Mouse (Mus musculus) urinary bladder, adult 2 months (tissue): ENCODE measurements around the gene Sh3pxd2a. TPM values are rescaled to one million over a fixed set of nuclear protein-coding genes. Genes with fewer than 3 reads are reported as not detected.

Source experiments
- DNase-seq: peaks from one replicate; pipeline ENCODE4 v3.0.0; 2022; ENCODE audit warnings: low spot score
- polyA plus RNA-seq: library from polyadenylated mRNA; depleted of rRNA; stranded (reverse); fragments of >200 nt; gene quantifications from 2 replicates; pipeline ENCODE4 v1.2.3, GENCODE M21; 2012

Sh3pxd2a gene
- polyA plus RNA-seq, 1 experiment, result 23.2 TPM

DNA sequence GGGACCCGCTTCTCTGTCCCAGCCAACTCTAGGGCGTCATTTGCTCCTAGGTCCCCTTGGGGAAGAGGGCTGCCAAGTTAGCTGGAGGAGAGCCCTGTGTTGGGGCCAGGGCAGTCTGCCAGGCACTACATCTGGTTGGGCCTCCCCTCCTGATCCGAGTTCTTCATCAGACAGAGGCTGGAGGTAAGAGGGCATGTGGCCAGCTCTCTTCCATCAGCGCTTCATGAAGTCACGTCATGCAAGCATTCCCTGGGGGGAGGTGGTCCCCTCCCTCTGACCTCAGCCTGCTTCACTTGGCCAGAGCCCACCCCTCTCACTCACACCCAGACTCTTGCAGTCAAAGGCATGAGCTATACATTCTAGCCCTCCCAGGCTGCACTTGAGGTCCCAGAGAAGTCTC lies 25.8 kb downstream of the Sh3pxd2a start:
- DNase-seq, result no peak

DNA sequence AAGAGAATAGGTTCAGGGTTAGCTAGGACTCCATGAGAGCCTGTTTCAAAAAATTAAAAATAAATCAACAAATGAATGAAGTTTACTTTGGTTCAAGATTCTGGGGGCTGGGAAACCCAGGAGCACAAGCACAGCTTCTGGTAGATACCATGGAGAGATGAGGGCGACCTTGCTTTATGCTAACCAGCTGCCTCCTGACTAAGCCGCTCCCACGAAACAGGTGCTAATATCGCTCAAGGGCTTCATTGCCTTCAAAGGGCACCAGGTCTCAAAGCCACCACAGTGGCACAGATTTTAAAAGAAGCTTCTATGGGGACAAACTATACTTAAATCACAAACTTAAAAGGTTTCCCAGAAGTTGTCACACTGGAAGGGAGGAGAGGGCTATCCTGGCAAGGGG lies 27.2 kb downstream of the Sh3pxd2a start:
- no peak for DNase-seq

DNA sequence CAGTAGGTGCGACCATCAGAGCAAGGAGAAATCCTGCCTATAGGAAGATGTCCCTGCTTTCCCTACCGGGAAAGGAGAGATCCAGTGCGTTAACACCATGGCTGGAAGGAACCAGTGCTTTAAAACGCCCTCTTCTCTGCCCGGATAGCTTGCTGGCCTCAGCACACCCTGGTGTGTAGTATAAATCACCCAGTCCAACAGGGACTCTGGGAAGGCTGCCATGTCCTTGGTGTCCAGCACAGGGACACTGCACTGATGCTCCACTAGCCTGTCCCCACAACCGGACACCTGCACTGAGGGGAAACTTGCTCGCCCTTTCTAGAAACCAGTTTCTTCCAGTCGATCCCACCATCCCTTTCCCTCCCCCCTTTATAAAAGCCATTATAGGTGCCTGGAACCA lies 28.0 kb downstream of the Sh3pxd2a start:
- DNase-seq, result no peak

DNA sequence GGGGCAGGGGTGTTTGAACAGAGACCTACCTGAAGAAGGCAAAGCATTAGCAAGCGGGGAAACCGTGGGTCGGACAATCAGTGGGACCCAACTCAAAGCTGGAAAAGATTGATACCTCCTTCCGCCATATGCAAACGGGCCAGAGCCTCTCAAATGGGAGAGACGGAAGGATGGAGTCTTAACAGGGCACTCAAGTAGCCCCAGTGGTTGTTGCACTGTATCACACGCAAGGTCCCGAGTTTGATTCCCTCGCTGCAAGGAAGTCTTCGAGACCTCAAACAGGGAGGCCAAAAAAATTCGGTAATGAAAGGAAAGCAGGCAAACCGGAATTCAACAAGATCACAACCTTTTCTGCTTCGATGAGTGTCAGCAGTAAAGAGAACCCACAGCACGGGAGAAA lies 29.5 kb downstream of the Sh3pxd2a start:
- no peak for DNase-seq

DNA sequence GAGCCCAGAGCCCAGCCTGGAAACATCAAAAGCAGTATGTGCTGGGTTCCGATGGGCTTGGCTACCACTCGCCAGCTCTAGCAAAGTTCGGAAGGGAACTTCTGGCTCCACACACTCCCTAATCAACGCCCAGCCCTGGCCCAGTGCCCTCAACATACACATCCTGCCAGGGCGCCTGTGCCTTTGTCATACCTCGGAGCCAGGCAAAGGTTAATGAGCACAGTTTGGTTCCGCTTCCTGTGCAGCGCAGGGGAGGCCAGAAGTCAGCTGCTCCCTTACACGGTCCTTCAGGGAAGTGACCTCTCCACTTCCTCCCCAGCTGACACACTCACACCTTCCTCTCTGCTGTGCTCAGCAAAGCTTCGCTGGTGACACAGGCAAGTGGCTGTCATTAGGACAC lies 31.9 kb downstream of the Sh3pxd2a start:
- no peak for DNase-seq

DNA sequence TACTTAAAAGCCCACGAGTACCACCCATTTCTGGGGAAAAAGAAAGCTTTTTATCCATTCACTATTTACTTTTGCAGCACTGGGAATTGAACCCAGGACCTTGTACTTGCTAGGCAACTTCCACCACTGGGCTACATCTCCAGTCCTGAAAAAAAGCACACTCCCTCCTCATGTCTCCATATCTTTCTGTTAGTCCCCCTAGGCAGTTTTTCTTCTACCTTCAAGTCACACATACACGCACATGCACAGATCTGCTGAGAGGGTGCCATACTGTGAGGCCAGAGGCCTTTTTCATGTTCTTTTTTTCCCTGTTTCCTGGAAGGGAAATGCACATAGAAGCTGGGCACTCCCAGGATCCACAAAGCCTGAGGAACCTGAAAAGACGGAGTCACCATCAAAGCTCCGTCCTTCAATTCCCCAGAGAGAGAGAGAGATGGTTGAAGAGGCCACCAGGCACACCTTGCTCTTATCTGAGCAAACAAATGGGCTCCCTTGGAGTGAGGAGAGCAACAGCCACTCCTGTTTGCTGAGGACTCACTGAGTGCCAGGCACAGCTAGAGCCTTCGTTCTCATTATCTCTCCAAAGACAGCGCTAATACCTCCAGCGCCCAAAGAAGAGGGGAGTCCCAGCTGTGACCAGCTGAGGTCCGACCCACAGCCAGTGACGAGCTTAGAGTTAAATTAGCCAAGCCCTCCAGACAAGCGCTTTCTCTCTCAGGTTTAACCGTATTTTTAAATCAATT lies 32.8 kb downstream of the Sh3pxd2a start:
- DNase-seq, result no peak

DNA sequence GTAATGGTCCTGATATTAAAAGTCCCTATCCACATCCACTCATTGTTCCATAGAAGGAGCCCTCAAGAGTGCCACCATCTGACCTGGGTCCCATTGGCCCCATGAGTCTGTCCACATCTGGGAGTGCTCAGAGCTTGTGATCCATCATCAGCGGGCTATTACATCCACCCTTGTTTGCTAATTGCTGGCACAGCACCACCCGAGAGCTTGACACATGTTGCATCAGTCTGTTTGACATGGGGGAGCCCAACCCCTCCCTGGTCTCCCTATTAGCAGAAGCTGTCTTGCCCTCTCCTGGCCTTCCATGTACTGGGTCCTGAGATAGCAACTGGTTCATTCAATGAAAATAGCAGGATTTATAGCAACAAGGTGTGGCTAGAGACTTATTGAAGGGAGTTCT lies 34.0 kb downstream of the Sh3pxd2a start:
- DNase-seq, result no peak

DNA sequence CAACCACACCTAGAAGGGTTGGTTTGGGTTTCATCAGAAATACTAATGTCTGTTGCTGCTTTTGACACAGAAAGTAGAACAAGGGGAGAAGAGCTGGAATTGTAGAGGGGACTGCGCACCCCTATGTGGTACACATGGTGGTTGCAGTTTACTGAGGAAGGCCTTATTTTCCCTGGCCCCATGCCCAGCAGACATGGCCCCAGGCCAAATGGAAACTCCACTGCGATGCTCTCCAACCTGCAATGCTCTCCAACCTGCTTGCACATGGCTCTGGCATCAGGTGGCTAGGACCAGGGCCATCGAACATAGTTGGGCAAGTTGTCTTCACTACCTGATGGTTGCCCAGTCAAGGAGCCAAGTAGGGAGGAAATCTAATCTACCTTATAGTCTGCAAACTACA lies 35.0 kb downstream of the Sh3pxd2a start:
- DNase-seq, result no peak

DNA sequence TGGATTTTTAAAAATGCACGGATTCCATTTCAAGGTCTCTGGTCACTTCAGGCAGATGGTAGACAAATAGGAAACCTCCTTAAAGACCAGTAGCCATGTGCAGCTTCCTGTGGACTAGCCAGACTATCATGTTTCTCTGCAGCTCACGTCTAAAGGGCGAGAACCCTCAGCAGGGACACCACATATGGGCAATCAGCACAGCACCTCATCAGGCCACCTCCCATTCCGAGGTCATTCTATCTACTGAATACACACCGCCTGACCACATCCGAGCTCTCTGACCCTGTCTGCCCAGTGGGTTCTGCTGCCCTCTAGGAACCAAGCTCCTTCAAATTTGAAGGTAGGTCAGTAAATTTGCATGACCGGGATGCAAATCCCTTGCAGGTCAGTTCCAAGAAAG lies 35.4 kb downstream of the Sh3pxd2a start:
- DNase-seq, result no peak

DNA sequence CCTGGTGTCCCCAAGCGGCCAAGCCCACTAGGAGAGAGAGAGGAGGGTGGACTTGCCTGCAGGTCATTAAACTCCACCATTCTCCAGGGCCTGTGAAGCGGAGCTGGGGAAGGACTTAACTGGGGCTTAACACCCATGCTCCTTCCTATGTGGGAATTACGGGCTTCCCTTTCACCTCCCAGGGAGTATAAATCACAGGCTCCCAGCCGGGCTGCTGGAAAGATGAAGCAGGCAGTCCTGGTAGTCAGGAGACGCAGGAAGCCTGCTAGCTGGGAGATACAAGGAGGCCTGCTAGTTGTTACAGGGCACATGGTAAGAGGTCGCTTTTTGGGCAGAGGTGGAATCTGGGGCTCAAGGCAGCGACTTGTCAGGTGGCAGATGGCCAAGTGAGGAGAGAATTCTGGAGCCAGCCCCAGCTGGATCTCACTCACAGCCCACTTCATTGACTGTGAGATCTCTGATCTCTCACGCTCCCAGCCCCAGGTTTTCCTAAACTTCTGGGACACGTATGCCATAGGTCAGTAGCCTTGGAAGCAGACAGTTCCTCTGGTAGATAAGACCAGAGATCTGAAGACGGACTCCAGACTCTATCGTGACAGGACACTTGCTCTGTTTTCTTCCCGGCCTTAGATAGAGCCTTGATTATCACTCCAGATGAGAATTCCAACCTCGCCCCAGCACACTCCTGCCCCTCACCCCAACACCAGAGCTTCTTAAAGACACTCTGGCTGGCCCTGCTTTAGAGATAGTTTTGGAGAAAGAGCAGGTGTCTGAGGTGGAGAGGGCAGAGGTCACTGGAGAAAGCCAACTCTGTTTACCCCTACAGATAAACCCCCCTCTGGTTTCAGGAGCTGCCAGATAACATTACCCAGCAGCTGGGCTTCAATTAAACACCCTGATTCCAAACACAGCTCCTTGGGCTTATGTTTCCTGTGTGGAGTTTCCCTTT lies 36.1 kb downstream of the Sh3pxd2a start:
- no peak for DNase-seq

DNA sequence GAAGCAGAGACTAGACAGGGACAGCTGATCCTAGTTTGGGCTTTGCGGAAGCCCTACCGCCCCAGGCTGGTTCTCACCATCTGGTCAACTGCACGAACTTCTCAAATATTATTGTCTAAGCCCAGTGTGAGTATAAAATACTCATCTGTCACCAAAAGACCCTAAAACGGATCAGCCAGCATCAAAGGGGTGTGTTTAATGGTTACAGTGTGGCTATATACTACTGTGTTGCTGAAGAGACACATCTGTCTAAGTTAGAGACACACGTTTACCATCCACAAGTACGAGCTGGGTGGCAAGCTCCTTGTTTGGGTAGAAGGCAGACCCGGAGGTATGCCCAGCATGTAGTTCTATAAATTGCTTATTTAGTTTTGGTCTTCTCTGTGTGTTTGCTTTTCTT lies 40.6 kb downstream of the Sh3pxd2a start:
- no peak for DNase-seq

DNA sequence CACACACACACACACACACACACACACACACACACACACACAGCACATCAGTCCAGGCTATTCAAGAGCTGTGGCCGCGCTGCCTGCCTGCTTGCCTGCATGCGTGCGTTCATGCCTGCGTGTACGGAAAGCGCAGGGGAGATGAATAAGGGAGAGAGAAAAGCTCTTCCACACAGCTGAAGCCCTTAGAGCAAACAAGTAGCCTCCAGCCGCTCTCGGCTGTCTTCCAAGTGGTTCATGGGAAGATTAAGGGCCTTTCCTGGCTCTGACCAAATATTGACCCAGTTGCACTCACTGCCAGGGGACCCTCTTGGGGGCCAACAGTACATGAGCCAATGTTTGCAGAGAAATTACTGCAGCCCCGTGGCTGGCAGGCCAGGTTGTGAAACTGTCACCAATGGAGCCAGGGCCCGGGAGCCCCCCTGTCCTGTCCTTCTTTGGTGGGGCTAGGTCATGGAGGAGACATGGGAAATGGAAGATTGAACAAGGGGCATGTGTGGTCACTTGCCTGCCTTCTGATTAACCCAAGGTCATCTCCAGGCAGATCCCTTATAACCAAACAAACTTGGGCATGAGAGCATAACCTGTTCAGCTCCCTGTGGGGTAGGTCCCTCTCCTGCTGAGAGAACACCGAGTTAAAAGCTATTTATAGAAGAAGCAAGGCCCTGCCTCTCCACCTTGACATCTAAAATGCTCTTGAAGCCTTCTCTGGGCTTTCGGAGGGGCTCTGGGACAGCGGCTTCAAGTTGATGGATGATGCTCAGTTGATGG lies 42.9 kb downstream of the Sh3pxd2a start:
- no peak for DNase-seq

DNA sequence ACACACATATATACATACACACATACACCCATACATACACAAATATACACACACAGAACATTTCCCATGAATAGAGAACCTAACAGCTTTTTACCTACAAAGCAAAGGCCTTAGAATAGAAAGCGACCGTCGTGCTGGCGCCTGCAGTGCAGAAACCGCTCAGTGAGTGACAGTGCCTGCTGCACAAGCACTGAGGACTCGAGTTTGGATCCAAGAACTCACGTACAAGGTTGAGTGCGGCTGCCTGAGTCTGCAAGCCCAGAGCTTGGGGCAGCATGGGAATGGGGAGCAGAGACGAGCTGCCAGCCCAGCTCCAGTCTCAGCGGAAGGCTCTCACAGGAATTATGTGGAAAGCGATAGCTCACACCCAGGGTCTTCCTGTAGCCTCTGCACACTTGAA lies 43.7 kb downstream of the Sh3pxd2a start:
- DNase-seq, result no peak

DNA sequence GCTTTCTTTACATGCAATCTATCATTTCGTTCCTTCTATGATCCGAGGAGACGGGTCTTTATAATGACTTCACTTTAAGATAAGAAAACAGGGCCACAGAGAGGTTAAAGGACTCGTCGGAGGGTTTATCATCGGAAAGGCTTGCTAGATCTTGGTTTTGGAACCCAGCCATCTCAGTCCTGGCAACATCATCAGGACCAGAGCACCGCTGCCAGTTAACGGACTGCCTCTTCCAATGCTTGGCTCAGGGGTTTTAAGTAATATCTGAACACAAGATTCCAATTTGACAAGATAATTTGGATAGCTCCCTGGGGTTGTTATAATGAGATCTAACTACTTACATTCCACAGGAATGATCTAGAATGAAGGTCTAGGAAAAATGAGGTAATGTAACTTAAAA lies 45.0 kb downstream of the Sh3pxd2a start:
- DNase-seq, result no peak

DNA sequence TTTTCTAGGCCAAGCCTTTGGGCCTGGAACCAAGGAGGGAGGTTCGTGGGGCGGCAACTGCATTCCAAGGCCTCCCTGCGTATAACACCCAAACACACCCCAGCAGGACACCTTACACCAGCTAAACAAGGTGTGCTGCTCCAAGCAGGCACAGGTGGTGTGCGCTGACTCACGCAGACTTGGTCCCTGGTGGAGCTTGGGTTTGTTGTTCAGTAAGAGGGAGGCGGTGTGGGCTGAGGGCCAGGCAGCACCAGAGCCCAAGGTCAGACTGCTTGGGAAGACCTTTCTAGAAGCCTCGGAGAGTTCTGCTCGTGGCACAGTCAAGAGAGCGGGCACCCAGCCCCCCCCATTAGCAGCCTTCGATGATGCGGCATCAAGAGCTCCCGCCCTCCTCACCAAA lies 48.0 kb downstream of the Sh3pxd2a start:
- no peak for DNase-seq

DNA sequence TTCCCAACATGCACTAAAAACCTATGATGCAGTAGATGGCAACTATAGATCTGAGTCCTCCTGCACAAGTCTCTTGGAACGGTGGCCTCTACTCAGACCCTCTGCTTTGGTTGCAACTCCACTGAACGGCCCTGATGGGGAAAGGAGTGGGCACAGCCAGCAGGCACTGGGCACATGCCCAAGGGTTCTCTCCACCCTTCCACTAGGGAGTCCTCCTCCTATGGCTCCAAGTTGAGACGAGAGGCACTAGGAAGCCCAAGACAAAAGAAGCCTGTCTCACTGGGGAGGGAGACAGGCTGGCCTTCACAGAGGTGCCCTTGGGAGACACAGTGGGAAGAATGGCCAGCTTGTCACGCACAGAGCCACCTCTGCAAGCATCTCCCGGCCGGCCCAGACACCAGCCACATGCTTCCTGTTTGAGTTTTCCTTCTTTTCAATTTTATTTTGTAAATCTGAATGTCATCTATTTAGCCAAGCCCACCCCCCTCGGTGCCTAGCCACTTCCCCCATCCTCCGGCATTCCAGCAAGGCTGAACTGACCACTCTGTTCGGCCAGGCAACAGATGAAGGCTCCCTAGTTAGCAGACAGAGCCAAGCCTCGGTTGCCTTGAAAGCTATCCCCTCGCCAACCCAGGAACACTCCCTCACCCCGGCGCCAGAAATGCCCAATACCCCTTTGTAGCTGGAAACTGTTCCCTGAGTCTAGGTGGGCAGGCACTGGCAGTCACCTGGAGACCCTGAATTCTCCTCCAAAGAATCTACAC lies 49.9 kb downstream of the Sh3pxd2a start:
- DNase-seq, result no peak

DNA sequence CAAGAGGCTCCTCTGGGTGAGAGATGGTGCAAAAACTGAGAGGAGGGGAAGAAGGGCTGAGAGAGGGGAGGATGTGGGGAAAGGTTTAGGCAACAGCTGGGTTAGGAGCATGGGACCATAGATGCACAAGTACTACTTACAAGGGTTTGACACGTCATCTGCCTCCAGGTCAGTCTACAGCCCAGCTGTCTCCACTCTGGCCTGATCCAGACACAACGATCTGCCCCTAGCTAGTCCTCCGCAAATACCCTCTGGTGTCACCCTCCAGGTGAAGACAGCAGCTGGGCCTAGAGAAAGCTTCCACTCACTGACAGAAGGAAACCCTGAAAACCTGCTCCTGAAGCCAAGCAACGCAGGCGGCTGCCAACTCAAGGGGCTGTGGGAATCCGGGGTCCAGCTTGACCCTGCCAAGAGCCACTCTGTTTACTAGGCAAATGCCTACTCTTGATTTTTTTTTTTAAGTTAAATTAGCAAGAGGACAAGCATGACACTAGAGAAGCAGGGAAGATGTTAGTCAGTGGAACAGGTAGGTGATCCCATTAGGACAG lies 50.7 kb downstream of the Sh3pxd2a start:
- DNase-seq, result no peak

DNA sequence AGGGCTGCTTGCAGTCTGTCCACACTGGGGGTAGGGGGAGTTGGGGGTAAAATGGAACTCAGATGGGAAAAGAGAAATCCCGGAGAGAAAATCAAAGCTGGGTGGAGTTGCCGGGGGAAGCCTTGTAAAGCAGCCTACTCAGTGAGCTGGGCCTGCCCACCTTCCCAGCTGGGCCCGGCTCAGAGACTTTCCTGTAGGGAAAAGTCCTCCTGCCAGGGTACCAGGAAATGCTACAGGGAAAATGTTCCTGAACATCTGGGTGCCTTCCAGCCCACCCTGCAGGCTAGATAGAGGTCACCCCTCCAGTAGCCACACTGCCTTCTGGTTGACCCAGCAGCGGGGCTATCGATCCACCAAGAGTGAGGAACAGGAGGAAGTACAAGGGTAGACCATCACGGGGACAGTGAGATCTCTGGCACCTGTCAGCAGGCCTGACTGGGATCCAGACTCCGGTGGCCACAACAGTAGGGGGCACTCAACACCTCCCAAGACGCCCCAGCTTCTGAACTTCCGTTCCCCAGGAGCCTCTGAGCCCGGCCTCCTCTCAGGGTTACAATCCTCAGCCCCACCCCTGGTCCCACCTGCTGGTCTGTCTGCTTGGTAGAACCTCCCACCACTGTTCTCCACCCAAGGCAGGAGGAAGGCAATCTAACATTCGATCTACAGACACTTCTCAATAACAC lies 51.5 kb downstream of the Sh3pxd2a start:
- DNase-seq, result no peak

DNA sequence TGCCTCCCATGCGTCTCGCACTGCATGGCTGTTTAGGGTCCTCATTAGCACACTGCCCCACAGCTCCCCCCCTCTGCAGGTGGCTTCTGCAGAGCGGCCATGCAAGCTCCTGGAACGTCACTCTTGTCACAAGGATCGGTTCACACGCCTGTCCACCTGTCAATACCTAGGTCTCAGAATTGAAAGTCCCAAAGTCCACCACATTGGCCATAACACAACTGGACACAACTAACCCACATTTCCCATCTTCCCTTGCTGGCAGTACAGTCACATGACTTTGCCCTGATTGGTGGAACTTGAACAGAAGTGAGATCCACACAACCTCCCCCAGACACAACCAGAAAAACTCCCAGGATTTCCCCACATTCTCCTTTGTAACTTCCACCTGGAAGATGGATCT lies 53.9 kb downstream of the Sh3pxd2a start:
- no peak for DNase-seq

DNA sequence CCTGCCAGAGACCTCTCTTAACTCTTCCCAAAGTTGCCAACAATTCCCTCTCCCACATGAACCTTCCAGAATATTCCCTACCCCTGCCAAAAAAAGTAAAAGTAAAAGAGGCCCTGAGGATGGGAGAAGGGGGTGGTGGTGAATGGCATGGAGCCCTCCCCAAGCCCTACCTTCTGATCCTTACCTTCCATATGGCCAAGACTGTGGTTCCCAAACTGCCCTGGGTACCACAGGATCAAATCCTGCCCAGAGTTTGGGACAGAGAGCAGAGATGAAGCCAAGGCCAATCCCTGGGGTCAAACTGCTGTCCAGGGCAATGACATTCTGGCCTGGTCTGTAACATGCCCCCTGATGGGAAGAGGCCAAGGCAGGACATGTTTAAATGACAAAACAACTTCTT lies 55.1 kb downstream of the Sh3pxd2a start:
- DNase-seq, result no peak

DNA sequence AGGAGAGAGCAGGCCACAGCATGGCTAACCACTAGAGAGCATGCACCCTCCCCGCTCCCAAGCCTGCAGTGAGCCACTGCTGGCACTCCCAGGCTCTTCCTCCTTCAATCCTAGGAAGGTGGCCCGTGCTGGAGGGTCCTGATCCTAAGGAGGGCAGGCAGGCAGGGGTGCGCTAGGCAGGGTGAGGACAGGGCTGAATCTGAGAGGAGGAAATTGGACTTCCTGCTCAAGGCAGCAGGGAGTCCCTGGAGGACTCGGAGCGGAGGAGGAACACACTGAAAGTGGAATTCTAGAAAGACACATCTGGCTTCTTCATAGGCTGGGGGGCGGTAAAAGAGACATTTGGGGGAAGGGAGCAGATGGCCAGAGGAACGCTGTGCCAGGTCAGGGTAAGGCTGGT lies 55.5 kb downstream of the Sh3pxd2a start:
- DNase-seq, result no peak
